In genomic region chrX:112886539-112886938, GRCm38 (mm10) we compare ENCODE assay signal across 25 mouse cellular contexts.
"Had no signal": no experiment of that assay in that cellular context is flagged by ENCODE, and none has a peak within 500 bp of the region (broad histone marks: within the 10 kb centered on the region; RNA-seq: fewer than 3 reads in every experiment).

No protein-coding gene starts in this region.

- H3K9ac ChIP-seq: heart, embryonic 12.5 days; hindbrain, embryonic 12.5 days; hindbrain, embryonic 14.5 days; kidney, embryonic 15.5 days; limb, embryonic 13.5 days; limb, embryonic 15.5 days; liver, embryonic 12.5 days; liver, embryonic 14.5 days had no signal

- H3K4me2 ChIP-seq: heart, embryonic 12.5 days; hindbrain, embryonic 12.5 days; hindbrain, embryonic 14.5 days; kidney, embryonic 15.5 days; limb, embryonic 13.5 days; limb, embryonic 15.5 days; liver, embryonic 12.5 days had no signal

- H3K27me3 ChIP-seq: heart, embryonic 12.5 days; hindbrain, embryonic 12.5 days; kidney, embryonic 15.5 days; limb, embryonic 13.5 days; limb, embryonic 15.5 days; liver, embryonic 12.5 days had no signal

- H3K4me3 ChIP-seq: gastrocnemius, adult 2 months; heart, embryonic 10.5 days; heart, embryonic 12.5 days; hindbrain, embryonic 10.5 days; hindbrain, embryonic 12.5 days; kidney, embryonic 15.5 days; limb, embryonic 13.5 days; limb, embryonic 15.5 days; liver, embryonic 12.5 days had no signal

- DNase-seq: gastrocnemius, adult 2 months; gastrocnemius, postnatal 10 days; gastrocnemius, postnatal 25 days; heart, adult 18-20 months; heart, postnatal 10 days; heart, postnatal 4 days; kidney, adult 8-10 months; kidney, postnatal 14 days; kidney, postnatal 36 days; layer of hippocampus, adult 9-11 months; layer of hippocampus, postnatal 36 days; left cerebral cortex, postnatal 4 days had no signal

- H3K27ac ChIP-seq: gastrocnemius, adult 2 months; heart, embryonic 10.5 days; hindbrain, embryonic 10.5 days; hindbrain, embryonic 12.5 days; hindbrain, embryonic 14.5 days; kidney, embryonic 15.5 days; kidney, postnatal 0 days; limb, embryonic 13.5 days; limb, embryonic 15.5 days; liver, embryonic 12.5 days; liver, embryonic 14.5 days had no signal

- H3K36me3 ChIP-seq: heart, embryonic 10.5 days; heart, embryonic 12.5 days; hindbrain, embryonic 10.5 days; hindbrain, embryonic 12.5 days; kidney, embryonic 15.5 days; limb, embryonic 13.5 days; limb, embryonic 15.5 days; liver, embryonic 12.5 days had no signal

- H3K9me3 ChIP-seq: heart, embryonic 10.5 days; heart, embryonic 12.5 days; hindbrain, embryonic 10.5 days; hindbrain, embryonic 12.5 days; kidney, embryonic 15.5 days; limb, embryonic 13.5 days; limb, embryonic 15.5 days; liver, embryonic 12.5 days had no signal

- H3K4me1 ChIP-seq: heart, embryonic 10.5 days; heart, embryonic 12.5 days; hindbrain, embryonic 10.5 days; hindbrain, embryonic 12.5 days; kidney, embryonic 15.5 days; limb, embryonic 13.5 days; limb, embryonic 15.5 days; liver, embryonic 12.5 days had no signal

- ATAC-seq: hindbrain, embryonic 16.5 days; inflammation-experienced regulatory T-cells, adult 6 months; liver, embryonic 12.5 days had no signal
